Mouse (Mus musculus): ENCODE data around the gene Ctnnd1. TPM values are rescaled to one million over a fixed set of nuclear protein-coding genes. Genes with fewer than 3 reads are reported as not detected.

Gene Ctnnd1
- polyA plus RNA-seq, 1 experiment from 2014 or later, result 34.5 TPM

DNA sequence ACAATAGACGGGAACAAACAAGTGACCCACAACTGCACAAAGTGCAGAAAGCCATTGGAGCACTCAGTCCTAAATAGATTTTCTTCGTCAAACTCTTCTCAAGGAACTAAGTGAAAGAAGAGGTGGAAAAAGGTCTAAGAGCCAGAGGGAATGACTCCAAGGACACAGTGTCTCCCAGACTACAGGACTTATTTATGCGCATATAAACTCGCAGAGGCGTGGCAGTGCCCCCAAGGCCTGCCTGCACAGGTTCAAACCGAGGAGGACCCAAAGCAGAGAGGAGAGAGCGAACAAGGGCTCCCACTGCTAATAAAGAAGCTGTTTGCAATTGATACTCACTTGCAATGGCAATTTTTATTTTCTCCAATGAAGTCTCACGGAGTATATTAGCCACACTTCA, 64.9 kb downstream of the Ctnnd1 start:
- H3K9ac ChIP-seq (ENCODE audit: low read length), result no peak overlapping the region
- H3K9me3 ChIP-seq (ENCODE audit: control insufficient read depth, low read length), result no peaks in the 10 kb centered on the region
- H3K36me3 ChIP-seq (ENCODE audit: control insufficient read depth, insufficient read depth, low read length), result no peaks in the 10 kb centered on the region; the same call in 1 of the 2 replicates
- H3K27me3 ChIP-seq (ENCODE audit: control insufficient read depth, insufficient read depth, low read length), result no peaks in the 10 kb centered on the region
- no peak overlapping the region for H3K4me3 ChIP-seq (ENCODE audit: low read depth, low read length)
- ATAC-seq (ENCODE audit: low FRiP score, low TSS enrichment) (no peak), DNase-seq (ENCODE audit: low spot score) (no peak)
- no peak overlapping the region for H3K4me2 ChIP-seq (replicated peaks; ENCODE audit: low read depth)
- H3K4me1 ChIP-seq (replicated peaks; ENCODE audit: control insufficient read depth, insufficient read depth), result no peaks in the 10 kb centered on the region
- TF ChIP-seq CTCF (IDR thresholded peaks at IDR 0.05; ENCODE audit: low read depth), result no peak
- no peak for TF ChIP-seq EP300 (optimal IDR thresholded peaks at IDR 0.05)
- H3K27ac ChIP-seq (replicated peaks), result no peak overlapping the region
- WGBS, result 89% methylated on average over 8 of the region's 8 CpGs

DNA sequence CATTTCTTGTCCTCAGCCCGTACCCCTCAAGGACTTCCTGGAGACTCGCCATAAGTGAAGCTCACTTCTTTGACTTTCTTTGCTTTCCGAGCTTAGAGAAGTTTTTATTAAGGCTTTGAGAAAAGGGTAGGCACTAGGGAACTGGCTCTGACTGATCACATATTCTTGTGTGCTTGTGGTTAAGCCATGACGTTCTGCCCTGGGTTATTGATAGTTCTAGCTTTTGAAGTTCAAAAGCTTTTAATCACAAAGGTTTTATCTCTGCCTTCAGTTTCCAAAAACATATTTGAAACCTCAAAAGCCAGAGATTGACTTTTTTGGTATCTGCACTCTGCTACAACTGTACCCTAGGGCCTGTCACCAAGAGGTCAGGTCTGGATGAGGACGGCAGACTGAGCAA, 68.3 kb downstream of the Ctnnd1 start:
- ATAC-seq (ENCODE audit: low FRiP score, low TSS enrichment) (no peak), DNase-seq (ENCODE audit: low spot score) (no peak)
- Histone ChIP-seq H3K4me1 (replicated peaks; ENCODE audit: control insufficient read depth, insufficient read depth) (no peaks in the 10 kb centered on the region), H3K9ac (ENCODE audit: low read length) (no peak overlapping the region), H3K4me2 (replicated peaks; ENCODE audit: low read depth) (no peak overlapping the region), H3K27ac (replicated peaks) (no peak overlapping the region), H3K4me3 (ENCODE audit: low read depth, low read length) (no peak overlapping the region), H3K9me3 (ENCODE audit: control insufficient read depth, low read length) (no peaks in the 10 kb centered on the region), H3K36me3 (ENCODE audit: control insufficient read depth, insufficient read depth, low read length) (no peaks in the 10 kb centered on the region), H3K27me3 (ENCODE audit: control insufficient read depth, insufficient read depth, low read length) (no peaks in the 10 kb centered on the region)
- TF ChIP-seq EP300 (optimal IDR thresholded peaks at IDR 0.05) (no peak), CTCF (IDR thresholded peaks at IDR 0.05; ENCODE audit: low read depth) (no peak)
- 53% methylated on average over 5 of the region's 5 CpGs for WGBS

DNA sequence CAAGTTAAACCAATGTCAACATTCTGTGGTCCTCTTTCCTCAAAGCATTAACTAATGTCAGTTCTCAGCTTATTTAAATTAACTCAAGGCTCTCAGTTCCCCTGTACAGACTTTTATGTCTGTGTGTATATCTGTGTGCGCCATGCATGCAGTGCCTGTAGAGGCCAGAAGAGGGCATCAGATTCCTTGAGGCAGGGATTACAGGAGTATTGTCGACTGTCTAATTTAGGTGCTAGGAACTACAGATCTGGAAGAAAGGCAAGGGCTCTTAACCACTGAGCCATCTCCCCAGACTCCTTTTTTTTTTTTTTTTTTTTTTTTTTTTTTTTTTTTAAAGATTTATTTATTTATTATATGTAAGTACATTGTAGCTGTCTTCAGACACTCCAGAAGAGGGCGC, 69.4 kb downstream of the Ctnnd1 start:
- Histone ChIP-seq H3K27me3 (ENCODE audit: control insufficient read depth, insufficient read depth, low read length) (no peaks in the 10 kb centered on the region), H3K9me3 (ENCODE audit: control insufficient read depth, low read length) (no peaks in the 10 kb centered on the region), H3K36me3 (ENCODE audit: control insufficient read depth, insufficient read depth, low read length) (no peaks in the 10 kb centered on the region), H3K27ac (replicated peaks) (no peak overlapping the region), H3K4me3 (ENCODE audit: low read depth, low read length) (no peak overlapping the region), H3K4me1 (replicated peaks; ENCODE audit: control insufficient read depth, insufficient read depth) (no peaks in the 10 kb centered on the region), H3K9ac (ENCODE audit: low read length) (no peak overlapping the region), H3K4me2 (replicated peaks; ENCODE audit: low read depth) (no peak overlapping the region)
- WGBS, result 89% methylated on average over 2 of the region's 3 CpGs
- ATAC-seq (ENCODE audit: low FRiP score, low TSS enrichment) (no peak), DNase-seq (ENCODE audit: low spot score) (no peak)
- TF ChIP-seq EP300 (optimal IDR thresholded peaks at IDR 0.05) (no peak), CTCF (IDR thresholded peaks at IDR 0.05; ENCODE audit: low read depth) (peak; percentile 51)

- Histone ChIP-seq H3K27me3 (ENCODE audit: control insufficient read depth, insufficient read depth, low read length) (no peaks in the 10 kb centered on the region), H3K27ac (replicated peaks) (no peak overlapping the region), H3K36me3 (ENCODE audit: control insufficient read depth, insufficient read depth, low read length) (no peaks in the 10 kb centered on the region), H3K4me2 (replicated peaks; ENCODE audit: low read depth) (no peak overlapping the region), H3K4me1 (replicated peaks; ENCODE audit: control insufficient read depth, insufficient read depth) (no peaks in the 10 kb centered on the region), H3K9ac (ENCODE audit: low read length) (no peak overlapping the region), H3K9me3 (ENCODE audit: control insufficient read depth, low read length) (no peaks in the 10 kb centered on the region), H3K4me3 (ENCODE audit: low read depth, low read length) (no peak overlapping the region)
- ATAC-seq (ENCODE audit: low FRiP score, low TSS enrichment) (no peak), DNase-seq (ENCODE audit: low spot score) (no peak)
- 95% methylated on average over 2 of the region's 2 CpGs for WGBS
- TF ChIP-seq CTCF (IDR thresholded peaks at IDR 0.05; ENCODE audit: low read depth) (no peak), EP300 (optimal IDR thresholded peaks at IDR 0.05) (no peak)
These were observed 71.3 kb downstream of the Ctnnd1 start for GRCm38 (mm10) chr2:84579311-84579710.

DNA sequence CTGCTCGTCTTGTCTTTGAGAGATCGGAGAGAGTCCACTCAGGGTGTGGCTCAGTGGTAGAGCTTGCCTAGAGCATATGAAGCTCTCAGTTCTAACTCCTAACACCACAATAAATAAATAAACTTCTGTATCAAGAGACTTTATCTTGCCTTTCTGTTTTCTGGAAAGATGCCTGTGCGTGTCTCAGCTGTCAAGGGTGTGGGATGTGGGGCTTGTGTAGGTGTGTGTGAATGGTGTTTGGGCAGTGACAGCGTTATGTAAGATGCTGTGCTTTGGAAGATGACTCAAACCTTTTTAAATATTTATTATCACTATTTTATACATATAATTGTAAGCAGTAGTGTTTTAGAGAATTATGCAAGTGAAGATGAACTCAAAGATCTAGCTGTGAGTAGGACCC, 76.4 kb downstream of the Ctnnd1 start:
- DNase-seq (ENCODE audit: low spot score), result no peak
- 83% methylated on average over 4 of the region's 4 CpGs for WGBS
- no peaks in the 10 kb centered on the region for H3K9me3 ChIP-seq (ENCODE audit: control insufficient read depth, low read length)
- no peaks in the 10 kb centered on the region for H3K36me3 ChIP-seq (ENCODE audit: control insufficient read depth, insufficient read depth, low read length)
- ATAC-seq (ENCODE audit: low FRiP score, low TSS enrichment), result no peak
- H3K27me3 ChIP-seq (ENCODE audit: control insufficient read depth, insufficient read depth, low read length), result no peaks in the 10 kb centered on the region
- H3K9ac ChIP-seq (ENCODE audit: low read length), result no peak overlapping the region
- H3K27ac ChIP-seq (replicated peaks), result no peak overlapping the region
- no peak overlapping the region for H3K4me2 ChIP-seq (replicated peaks; ENCODE audit: low read depth)
- TF ChIP-seq CTCF (IDR thresholded peaks at IDR 0.05; ENCODE audit: low read depth), result no peak
- no peak for TF ChIP-seq EP300 (optimal IDR thresholded peaks at IDR 0.05)
- no peaks in the 10 kb centered on the region for H3K4me1 ChIP-seq (replicated peaks; ENCODE audit: control insufficient read depth, insufficient read depth)
- H3K4me3 ChIP-seq (ENCODE audit: low read depth, low read length), result no peak overlapping the region

DNA sequence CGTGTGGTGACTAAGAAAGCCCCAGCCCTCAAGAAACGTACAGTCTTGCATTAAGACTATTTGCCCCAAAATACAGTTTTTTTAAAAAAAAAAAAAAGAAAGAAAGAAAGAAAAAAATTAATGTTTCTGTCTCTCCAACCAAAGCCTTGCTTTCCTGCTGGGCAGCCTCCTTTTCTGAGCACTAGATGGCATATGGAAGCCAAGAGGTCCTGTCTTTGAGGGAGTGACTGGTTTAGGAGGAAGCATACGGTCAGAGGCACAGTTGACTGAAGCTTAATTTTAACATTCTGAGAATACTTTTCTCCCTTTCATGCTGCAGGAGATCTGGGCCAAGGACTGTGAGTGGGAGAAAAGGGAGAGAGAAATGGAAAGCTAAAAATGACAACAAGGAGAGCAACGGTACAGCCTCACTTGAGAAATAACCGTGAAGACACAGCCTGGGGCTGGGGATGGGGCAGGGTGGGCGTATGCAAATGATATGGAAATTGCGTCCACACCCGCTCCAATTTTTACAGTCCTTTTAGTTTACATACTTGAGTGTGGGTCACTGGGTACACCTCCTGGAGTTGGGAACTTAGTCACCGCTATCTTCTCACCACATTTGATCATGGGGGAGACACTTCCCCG, 93.6 kb downstream of the Ctnnd1 start:
- no peak for ATAC-seq (ENCODE audit: low FRiP score, low TSS enrichment)
- H3K4me3 ChIP-seq (ENCODE audit: low read depth, low read length), result no peak overlapping the region
- no peaks in the 10 kb centered on the region for H3K4me1 ChIP-seq (replicated peaks; ENCODE audit: control insufficient read depth, insufficient read depth)
- no peaks in the 10 kb centered on the region for H3K9me3 ChIP-seq (ENCODE audit: control insufficient read depth, low read length)
- peak overlapping the region; percentile 36 for H3K4me2 ChIP-seq (replicated peaks; ENCODE audit: low read depth)
- no peak overlapping the region for H3K9ac ChIP-seq (ENCODE audit: low read length)
- no peak for DNase-seq (ENCODE audit: low spot score)
- H3K27me3 ChIP-seq (ENCODE audit: control insufficient read depth, insufficient read depth, low read length), result no peaks in the 10 kb centered on the region
- H3K27ac ChIP-seq (replicated peaks), result no peak overlapping the region
- no peaks in the 10 kb centered on the region for H3K36me3 ChIP-seq (ENCODE audit: control insufficient read depth, insufficient read depth, low read length)
- TF ChIP-seq EP300 (optimal IDR thresholded peaks at IDR 0.05) (no peak), CTCF (IDR thresholded peaks at IDR 0.05; ENCODE audit: low read depth) (peak; percentile 69)
- WGBS, result 52% methylated on average over 10 of the region's 10 CpGs
